Mouse (Mus musculus): ENCODE measurements around the gene Ylpm1.

Ylpm1 gene

DNA sequence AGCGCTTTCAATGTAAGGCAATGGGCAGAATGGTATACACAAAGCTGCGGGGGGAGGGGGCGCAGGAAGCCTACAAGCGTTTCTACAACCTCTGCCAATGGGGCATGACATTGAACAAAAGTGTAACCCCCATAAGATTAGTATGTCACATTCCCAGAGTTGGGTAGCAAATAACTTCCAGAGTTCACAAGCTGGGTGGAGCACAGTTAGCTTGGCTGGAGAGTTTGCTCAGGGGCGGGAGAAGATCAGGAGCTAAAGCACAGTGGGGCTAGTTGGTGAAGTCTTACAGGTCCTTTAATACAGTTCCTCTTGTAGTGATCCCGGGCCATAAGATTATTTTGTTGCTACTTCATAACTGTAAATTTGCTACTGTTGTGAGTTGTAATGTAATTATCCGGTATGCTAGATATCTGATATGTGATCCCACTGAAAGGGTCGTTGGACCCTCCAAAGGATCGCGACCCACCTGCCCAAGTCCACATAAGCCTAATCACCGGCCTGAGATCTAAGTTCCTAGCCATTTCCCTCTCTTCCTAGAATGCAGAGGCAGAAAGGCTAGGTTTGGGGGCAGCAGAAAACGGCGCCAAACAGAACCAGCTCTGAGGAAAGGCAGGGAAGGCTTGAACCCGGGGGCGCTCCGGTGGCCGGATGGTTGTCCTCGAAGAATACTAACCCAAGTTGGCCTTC lies 114.0 kb downstream of the Ylpm1 start:
- peak; percentile 50 for DNase-seq (ENCODE audit: low read depth, low spot score)

DNA sequence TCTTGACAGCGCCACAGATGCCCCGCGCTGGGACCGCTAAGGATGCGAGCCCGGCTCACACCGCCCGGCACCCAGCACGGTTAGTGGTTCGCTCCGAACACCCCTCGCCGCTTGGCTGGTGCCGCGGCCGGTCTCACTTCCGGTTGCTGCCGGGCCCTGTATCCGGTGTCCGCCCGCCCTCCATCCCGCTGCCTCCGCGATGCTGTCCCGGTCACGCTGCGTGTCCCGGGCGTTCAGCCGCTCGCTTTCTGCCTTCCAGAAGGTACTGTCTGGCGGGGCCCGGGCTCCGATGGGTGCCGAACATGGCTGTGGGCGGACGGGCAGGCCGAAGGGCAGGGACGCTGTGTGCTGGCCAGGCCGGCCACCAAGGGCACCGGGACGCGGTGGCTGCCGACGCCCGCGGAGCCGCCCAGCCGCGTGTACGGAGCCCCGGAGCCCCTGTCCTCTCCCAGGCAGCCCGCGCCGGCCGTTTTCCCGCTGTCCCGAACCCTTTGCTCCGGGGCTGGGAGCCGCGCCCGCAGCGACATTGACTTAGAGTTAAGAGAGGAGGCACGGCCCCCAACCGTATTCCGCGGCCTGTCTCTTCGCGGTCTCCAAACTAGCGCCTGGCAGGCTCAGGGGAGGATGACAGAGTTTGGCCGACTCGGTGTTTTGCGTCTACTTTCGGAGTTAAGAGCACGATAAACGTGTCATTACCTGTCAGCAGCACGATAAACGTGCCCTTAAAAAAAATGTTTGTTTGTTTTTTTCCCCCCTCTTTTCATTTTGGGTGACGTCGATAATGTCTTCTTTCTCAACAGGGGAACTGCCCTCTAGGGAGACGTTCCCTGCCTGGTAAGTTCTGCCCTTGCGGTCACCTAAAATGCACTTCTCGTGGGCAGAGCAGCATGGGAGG lies 114.8 kb downstream of the Ylpm1 start, which contains the start of the genes Prox2 and Dlst:
Gene Prox2 (minus strand): TSS at position 62 of the 895 bp plus-strand sequence.
Gene Dlst (plus strand): TSS at position 136 of the 895 bp plus-strand sequence.
- peak; percentile 75 for DNase-seq (ENCODE audit: low read depth, low spot score)

DNA sequence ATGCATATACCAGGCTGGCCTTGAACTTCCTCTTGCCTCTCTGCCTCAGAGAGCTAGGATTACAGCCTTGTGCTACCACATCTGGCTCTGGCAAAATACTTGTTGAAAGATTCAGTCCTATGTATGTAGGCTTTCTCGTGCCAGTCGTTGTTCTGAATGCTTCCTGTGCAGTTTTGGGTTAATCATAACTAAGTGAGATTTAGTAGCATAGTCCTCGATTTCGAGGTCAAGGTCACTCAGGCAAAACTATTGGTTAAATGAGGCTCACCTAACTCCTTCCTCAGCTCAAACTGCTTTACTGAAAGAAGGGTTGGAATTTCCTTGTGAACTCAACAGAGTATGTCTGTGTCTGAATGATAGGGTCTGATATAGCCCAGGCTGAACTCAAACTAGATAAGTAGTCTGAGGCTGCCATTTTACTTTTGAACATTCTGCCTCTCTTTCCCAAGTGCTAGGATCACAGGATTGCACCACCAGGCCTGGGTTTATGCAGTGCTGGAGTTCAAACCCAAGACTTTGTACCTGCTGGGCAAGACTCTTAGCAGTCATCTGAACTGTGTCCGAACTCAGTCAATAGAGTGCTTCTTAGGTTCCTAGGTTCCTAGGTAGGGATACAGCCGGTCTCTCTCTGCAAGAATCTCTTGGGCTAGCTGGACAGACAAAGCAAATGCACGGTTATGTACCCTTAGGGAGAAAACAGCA lies 116.6 kb downstream of the Ylpm1 start:
- DNase-seq (ENCODE audit: low read depth, low spot score), result no peak

DNA sequence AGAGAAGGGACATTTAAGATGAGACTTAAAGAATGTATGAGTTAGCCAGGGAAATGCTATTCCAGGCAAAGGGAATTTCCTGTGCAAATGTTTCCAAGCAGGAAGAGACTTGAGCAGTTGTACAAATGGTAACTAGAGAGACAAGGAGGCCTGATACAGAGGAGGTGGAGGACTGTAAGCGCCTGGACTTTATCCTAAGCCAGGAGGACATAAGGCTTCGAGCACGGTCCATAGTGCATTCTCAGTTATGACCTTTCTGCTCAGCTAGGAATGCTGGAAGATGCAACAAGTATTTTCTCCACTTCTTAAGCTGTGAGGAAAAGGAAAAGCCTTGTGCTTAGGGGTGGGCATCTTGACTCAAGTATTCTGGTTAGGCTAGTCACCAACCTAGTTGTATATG lies 117.2 kb downstream of the Ylpm1 start:
- no peak for DNase-seq (ENCODE audit: low read depth, low spot score)

DNA sequence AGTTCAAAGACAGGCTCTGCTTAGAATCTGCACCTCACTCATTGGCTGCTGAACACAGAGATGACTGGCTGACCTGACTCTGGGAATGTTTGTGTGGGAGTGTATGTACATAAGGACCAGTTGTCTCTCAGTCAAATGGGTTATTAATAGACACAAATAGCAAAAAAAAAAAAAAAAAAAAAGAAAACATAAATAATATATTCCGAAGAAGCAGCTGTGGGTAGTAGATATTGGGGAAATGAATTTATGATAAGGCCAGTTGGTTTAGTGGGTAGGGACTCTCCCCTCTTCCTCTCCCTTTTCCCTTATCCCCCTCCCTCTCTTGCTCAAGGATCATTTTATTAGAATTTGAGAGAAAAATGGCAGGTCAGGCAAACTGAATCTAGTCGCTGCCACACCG lies 117.8 kb downstream of the Ylpm1 start:
- no peak for DNase-seq (ENCODE audit: low read depth, low spot score)

DNA sequence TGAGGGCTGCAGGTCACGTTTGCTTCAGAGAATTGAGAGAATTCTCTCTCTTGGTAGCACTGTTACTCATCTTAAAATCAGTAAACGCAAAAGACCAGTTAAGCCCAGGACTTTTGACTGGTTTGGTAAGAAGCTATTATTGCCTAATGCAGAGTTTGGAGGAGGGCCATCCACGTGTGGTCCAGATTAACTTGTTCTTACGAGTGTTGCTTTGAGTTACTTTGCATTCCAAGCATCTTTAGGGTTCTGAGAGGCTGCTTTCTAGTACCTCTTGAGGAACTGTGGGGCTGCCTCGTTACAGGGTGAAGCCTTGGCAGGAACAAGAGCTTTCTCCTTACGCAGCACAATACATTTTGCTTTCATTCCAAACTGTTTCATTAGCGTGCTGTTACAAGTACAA lies 119.6 kb downstream of the Ylpm1 start:
- no peak for DNase-seq (ENCODE audit: low read depth, low spot score)
